Mouse (Mus musculus) regulatory T cell (primary cell): ENCODE data around the gene Rps6kc1.

Experiments used
- in situ Hi-C: fragments of 300-600 bp; cut with MboI, MseI; formaldehyde crosslinking; loops from one replicate; pipeline ENCODE4 v1.15.1; 2025; ENCODE audit warnings: high pct_unique_total_duplicates

Gene Rps6kc1

GRCm38 (mm10) chr1:190768307-190768706 lies 143.3 kb downstream of the Rps6kc1 start:
- in situ Hi-C loops, result no loop called here

DNA sequence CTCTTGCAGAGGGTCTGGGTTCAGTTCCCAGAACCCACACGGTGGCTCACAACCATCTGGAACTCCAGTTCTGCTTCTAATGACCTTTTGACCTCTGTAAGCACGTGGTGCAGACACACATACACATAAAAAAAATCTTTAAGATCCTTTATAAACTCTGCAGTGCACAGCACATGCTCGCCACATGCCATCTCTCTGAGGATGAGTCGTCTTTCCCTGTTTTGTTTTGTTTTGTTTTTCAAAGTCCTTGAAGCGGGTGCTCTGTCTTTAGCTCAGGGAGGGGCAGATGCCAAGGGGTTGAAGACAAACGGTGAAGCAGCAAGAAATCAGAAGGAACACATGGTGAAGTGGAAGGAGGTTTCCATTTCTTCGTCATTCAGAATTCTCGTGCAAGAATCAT lies 143.9 kb downstream of the Rps6kc1 start:
- in situ Hi-C loops, result no loop called here

- in situ Hi-C loops, result no loop called here
Observed at GRCm38 (mm10) chr1:190766800-190767199, 144.8 kb downstream of the Rps6kc1 start.

DNA sequence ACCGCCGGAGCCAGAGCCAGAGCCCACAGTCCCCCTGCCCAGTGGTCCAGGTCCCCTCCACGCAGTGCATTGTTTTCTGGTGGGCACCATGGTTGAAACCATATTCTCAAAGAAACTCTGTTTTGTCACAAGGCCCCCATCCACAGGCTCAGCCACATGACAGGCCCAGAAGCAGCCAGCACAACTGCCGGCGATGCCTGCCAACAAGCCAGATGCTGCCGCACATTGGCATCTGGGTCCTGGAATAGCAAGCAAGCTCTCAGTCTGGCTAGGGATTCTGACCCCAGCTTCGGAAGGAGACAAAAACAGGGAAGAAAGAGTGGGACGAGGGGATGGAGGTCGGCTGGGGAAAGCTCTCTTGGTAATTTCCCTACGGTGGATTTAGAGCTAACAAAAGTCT lies 147.8 kb downstream of the Rps6kc1 start:
- in situ Hi-C loops, result no loop called here

- in situ Hi-C loops, result no loop called here
Observed at GRCm38 (mm10) chr1:190761786-190762185, 149.8 kb downstream of the Rps6kc1 start.

GRCm38 (mm10) chr1:190757899-190758298 lies 153.7 kb downstream of the Rps6kc1 start:
- in situ Hi-C loops, result no loop called here

- in situ Hi-C loops, result no loop called here
Observed at GRCm38 (mm10) chr1:190751794-190752570, 159.6 kb downstream of the Rps6kc1 start.

DNA sequence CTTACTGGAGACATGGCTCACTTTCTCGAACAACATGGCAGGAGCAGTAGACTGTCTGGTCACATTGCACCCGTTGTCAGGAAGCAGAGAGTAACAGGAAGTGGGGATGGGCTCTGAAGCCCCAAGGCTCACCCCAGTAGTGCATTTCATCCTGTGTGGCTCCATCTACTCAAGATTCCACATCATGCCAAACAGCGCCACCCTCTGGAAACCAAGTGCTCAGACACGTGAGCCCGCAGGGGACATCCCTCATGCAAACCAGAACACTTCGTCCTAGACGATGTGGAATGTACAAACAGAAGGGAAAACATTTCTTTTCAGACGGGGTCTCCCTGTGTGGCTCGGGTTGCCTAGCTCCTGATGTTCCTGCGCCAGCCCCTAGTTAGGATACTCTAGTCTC lies 162.6 kb downstream of the Rps6kc1 start:
- in situ Hi-C loops, result no loop called here

DNA sequence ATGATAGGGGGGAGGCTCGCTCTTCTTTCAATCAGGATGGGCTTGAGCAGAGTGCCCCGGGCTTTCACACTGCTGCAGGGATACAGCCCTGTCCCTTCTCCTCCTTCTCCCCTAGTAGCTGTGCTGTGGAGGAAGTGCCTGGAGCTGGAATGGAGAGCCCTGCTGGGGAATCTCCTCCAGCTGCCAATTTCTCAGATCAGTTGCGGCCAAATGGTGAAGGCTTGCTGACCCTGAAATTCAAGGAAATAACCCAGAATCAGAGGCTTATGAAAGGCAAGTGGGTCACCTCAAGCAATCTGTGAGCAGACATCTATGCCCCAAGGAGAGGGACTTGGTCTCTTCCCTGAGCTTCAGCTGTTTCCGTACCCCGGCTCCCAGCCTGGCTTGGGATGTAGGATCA lies 170.1 kb downstream of the Rps6kc1 start:
- in situ Hi-C loops, result no loop called here

- in situ Hi-C loops, result no loop called here
Observed at GRCm38 (mm10) chr1:190732803-190733202, 178.8 kb downstream of the Rps6kc1 start.

DNA sequence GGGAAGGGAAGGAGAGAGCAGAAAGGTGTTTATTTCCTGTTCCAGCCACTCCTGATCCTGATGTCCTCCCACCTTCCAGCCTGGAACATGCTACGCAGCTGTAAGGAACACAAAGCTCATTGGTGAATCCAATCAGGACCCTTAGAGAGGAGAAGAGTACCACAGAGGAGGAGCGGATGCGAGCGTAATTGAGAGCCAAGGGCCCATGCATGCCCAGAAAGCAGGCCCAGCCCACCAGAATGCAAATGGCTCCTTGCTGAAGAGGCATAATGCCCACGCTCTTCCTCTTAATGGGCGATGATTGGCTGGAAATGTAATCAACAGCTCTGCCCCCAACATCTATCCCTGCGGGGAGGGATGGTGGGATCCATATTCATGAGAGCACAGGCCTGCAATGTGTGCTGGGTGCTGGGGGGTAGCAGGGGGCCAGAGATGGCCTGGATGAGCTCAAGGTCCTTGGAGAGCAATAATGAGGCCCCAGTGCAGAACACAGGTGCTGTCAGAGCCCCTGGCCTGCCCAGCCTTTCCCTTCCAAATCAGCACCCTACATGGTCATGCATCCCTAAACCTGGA lies 182.0 kb downstream of the Rps6kc1 start:
- in situ Hi-C loops, result no loop called here

- in situ Hi-C loops, result no loop called here
Observed at GRCm38 (mm10) chr1:190728111-190728651, 183.4 kb downstream of the Rps6kc1 start.

GRCm38 (mm10) chr1:190727385-190727784 lies 184.2 kb downstream of the Rps6kc1 start:
- in situ Hi-C loops, result no loop called here

- in situ Hi-C loops, result no loop called here
Observed at GRCm38 (mm10) chr1:190724591-190725380, 186.8 kb downstream of the Rps6kc1 start.

DNA sequence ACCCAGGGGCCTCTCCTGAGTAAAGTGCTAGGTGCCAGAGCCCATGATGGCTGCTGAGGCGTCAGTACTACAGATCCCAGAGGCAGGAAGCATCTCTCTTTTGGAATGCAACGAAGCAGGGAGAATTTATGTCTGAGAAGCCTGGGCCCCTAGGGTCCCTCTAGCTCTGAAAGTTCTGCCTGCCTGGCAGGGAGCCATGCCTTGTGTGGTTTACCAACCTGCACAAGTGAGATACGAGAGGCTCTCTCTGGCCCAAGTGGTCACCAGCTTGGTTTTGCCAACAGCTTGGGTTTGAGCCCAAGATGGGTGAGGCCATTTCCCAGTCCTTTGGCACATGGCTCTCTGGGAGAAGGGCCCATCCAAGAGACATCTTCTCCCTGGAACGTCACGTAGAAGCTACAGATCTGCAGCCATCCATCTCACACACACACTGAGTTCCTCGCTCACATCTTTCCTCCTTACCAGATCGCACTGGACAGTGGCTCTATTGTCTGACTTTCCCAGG lies 187.6 kb downstream of the Rps6kc1 start:
- in situ Hi-C loops, result no loop called here

GRCm38 (mm10) chr1:190713848-190714247 lies 197.7 kb downstream of the Rps6kc1 start:
- in situ Hi-C loops, result no loop called here

- in situ Hi-C loops, result no loop called here
Observed at GRCm38 (mm10) chr1:190697576-190697975, 214.0 kb downstream of the Rps6kc1 start.

DNA sequence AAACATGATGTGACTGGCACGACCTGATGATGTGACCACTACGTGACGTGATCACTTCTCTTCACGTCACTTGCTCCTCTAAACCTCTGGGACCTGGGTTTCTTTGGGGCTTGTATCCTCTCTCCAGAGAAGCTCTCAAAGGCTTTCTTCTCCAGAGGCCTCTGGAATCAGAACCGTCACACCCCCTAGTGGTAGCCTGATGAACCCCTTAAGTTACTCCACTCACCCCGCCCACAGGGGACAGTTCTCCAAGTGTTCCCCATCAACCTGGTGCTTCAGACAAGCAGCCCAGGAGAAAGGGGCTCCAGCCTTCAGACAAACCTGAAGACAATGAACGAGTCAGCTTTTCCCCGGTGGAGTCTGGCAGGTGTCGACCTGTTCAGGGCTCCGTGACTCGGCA lies 216.0 kb downstream of the Rps6kc1 start:
- in situ Hi-C loops, result no loop called here

- in situ Hi-C loops, result no loop called here
Observed at GRCm38 (mm10) chr1:190690528-190691262, 220.9 kb downstream of the Rps6kc1 start.

DNA sequence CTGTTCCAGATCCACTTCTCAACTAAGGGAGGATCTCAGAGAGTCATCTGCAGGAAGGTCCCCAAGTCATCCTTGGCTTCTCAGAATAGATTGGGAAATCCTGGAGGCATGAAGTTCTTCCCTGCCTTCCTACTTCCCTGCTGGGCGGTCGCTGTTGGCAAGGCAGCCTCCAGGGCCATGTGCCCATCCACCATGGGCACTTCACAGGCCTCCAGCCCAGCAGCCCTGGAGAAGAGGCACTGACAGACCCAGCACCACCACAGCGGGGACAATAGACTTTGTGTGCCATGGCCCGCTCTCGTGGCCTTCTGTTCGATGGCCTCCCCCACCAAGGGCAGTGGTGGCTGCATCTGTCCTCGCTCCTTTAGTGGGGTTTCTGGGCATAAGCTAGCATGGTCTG lies 228.5 kb downstream of the Rps6kc1 start:
- in situ Hi-C loops, result no loop called here
